Mouse (Mus musculus) layer of hippocampus, postnatal 25 days (tissue): Measurements from ENCODE around the gene Ube2b. TPM values are rescaled to one million over a fixed set of nuclear protein-coding genes. Genes with fewer than 3 reads are reported as not detected.
A peak's percentile ranks its signal among the peaks of the same experiment; 100 is the strongest.

Source experiments
- DNase-seq, 2 experiments: peaks; one replicate each; pipeline ENCODE4 v3.0.0; 2022; ENCODE audit warnings: mixed read lengths in 2 of 2, low spot score in 1 of 2; ENCODE audit errors: extremely low spot score in 1 of 2
- total RNA-seq, 2 experiments: library from RNA; stranded (reverse); gene quantifications; 2 replicates each; pipeline ENCODE4 v1.2.3; 2021

The Ube2b gene
- total RNA-seq, 2 experiments from 2014 or later = 187 to 191 TPM

- no peak for DNase-seq
Observed at GRCm38 (mm10) chr11:51968896-51969295, 31.7 kb downstream of the Ube2b start.

GRCm38 (mm10) chr11:51967443-51968401, 32.8 kb downstream of the Ube2b start, which contains the start of gene Cdkn2aipnl:
Gene Cdkn2aipnl (plus strand): TSS chr11:51967661.
- DNase-seq = peak; percentile 99 to 100

DNA sequence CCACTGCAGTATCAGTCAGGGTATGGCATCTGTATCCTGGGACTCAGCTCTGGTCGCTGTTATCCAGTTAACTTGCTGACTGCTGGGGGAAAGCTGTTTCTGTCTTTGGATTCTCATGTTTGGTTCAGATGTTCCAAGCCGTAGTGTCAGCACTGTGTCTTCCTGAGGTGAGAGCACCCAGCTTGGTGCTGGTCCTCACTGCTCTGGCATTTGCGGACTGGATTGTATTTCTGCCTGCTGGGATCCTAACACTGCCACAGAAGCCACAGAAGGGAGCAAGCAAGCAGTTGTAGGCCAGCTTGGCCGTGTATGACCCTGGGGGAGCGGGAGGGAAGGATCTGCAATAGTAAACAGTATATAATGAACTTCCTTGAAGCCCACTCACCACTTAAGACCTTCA, 33.9 kb downstream of the Ube2b start:
- no peak for DNase-seq

DNA sequence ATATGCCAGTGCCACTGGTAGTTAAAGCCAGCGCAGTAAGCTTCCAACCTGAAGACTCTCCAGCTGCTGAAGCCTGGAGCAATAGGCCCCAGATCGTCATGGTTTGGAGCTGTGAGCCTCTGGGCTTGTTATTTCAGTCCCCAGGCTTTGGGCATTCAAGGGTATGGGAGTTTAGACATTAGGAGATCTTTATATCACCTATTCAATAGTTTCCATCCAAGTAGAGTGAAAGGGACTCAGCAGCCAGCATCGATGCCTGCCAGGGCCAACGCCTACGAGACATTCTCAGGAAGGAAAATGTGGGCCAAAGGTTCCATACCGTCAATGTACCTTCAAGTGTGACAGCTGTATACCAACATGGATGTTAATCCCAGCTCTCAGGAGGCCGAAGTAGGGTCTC, 38.3 kb downstream of the Ube2b start:
- no peak for DNase-seq

DNA sequence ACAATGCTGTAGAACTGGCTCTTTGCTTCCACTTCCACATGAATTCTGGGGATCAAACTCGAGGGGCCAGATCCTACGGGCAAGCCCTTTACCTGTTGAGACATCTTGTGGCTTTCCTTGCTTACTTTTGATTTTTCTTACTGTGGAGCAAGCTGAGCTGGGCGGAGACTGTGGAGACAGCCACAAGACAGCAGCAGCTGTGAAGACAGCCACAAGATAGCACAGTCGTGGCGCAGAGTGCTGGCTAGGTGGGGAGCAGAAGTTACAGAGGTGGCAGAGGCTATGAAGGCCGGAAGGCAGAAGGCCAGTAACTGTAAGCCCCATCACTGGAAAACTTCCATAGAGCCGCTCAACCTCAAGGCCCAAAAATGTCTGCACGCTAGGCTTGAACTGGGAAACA, 38.8 kb downstream of the Ube2b start:
- DNase-seq = no peak

DNA sequence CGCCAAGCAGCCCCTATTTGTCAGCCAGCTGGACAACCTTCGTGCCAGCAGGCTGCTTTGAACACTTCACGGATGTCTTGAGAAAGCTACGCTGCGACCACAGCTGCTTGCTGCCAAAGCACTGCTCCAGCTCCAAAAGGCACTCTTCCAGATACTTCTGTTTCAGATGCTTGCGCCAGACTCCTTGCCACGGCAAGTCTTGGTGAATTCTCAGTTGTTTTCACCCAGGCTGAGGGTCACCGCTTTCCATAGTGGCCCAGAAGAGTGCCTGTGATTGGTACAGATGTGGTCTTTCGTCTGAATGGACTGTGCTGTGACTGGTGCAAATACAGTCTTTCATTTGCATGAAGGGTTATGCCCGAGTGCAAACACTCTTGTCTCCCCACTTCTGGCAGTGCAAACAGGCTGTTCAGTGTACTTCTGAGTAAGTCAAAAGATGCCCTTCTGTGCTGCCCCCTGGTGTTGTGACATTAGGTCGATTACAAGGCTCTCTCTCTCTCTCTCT, 39.5 kb downstream of the Ube2b start:
- DNase-seq = peak in 1 of 2 experiments; percentile 41

- no peak for DNase-seq
Observed at GRCm38 (mm10) chr11:51960061-51960460, 40.5 kb downstream of the Ube2b start.

DNA sequence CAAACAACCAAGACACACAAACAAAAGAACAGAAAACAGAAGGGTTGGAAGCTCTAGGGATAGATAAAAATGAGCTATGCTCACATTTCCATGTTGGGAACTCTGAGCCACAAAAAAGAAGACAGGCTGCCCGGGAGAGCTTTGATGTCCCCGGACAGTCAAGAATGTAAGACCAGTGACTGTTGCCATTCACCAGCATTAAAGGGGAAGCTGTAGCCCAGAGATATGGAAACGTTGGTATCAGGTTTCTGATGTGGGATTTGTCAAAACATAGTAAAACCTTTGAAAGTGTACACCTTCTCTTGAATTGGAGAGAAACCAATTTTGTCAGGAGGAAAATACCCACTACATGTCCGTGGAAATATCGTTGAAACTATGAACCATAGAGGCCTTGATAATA, 41.1 kb downstream of the Ube2b start:
- DNase-seq = no peak

GRCm38 (mm10) chr11:51957760-51958159, 42.8 kb downstream of the Ube2b start:
- no peak for DNase-seq

DNA sequence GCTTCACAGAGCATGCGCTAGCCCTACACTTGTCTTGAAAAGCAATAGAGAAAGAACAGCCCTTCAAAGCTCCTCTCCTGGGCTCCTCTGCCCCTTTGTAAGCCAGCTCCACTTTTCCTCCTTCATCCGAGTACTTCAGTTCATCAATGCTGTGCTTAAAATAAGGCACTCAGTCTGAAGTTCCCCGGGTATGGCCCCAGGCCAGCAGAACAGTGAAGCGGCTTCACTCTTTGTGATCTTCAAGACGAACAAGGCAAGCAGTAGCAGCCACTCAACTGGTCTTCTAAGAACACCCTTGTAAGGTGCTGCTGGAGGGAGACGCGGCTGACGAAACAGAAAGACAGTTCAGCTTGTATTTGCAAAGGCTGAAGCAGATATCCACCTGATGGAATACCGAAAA, 44.5 kb downstream of the Ube2b start:
- DNase-seq = no peak

DNA sequence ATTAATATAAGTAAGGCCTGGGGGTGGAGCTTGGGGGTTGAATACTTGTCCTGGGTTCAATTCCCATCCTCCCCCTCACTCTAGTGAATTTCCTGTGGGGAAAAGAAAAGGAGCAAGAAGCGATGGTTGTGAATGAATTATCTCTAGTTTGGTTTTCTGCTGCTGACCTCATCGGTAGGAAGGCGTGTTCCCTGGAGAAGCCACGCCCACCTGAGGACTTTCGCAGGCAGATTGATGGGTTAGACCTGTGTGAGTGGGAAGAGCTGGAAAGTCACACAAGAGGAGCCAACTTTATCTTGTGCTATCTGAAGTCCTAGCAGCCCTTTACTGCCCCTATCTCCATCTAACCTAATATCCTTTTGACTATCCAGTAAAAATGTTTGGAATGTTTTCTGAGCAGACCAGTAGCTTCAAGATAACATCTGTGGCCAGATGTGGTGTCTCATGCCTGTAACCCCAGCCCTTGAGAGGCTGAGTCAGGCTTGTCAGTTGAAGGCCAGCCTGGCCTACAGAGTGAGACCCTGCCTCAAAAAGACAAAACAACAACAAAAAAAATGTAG, 48.6 kb downstream of the Ube2b start:
- DNase-seq = no peak

GRCm38 (mm10) chr11:51949919-51950318, 50.6 kb downstream of the Ube2b start:
- no peak for DNase-seq

DNA sequence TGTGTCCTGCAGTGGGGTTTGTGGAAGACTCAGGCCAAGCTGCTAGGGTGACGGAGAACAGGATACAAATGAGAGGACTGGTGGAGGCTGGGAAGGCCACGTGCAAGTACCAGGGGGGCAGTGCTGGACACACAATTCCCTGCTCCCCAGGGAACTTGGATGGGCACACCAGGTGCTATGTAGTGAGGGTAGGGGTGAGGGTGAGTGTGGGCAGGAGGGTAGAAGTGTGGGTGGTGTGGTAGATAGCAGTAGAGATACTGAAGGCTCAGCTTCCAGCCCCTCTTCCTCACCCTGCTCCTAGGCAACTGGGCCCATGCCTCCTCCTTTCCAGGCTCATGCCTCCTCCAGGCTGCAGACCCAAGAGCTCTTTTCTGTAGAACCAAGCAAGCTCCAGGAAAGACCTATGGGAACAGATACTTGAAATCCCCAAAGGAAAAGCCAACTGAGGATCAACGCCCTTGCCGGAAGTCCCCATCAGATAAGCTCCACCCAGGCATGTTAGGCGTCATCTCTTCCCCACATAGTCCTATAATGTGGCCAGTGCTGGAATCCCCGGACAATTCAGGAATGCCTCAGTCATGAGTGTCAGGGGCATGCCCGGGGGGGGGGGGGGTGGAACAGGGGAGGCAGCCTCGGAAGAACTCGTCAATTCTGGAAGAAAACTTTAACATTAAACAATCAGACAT, 51.3 kb downstream of the Ube2b start:
- no peak for DNase-seq

DNA sequence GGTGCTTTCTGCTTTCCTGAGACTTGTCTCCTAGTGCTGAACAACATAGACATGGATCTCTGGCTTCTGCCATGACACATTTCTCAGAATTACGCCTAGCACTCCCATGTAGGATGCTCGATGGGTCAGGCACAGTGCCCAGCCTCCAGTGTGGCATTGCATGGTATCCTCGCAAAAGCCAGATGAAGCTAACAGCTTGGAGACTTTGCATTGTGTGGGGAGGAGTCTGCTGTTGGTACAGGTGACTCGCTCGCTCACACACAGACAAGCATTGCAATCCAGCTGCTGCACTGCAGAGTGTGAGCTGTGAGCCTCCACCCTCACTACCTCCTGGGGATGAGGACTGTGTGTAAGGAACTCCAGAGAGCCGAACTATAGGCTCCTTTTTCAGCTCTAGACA, 54.4 kb downstream of the Ube2b start:
- DNase-seq = no peak

DNA sequence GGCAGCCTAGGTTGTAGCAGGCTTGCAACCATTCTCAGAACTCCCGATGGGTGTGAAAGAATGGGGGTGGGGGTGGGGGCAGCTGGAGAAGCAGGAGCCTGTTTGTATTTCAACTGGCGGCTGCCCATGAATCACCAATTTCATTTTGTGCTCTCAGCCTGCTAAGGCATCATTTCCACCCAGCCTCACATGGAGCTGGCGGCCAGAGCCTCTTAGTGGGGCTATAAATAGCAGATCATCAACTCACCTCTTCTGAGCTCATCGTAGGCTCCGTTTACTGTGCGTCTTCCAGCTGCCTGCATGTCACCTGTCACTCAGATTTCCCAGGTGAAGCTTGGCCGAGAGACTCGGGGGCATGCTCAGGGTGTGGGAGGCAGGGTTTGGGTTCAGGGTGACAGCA, 55.0 kb downstream of the Ube2b start:
- peak in 1 of 2 experiments; percentile 14 for DNase-seq

DNA sequence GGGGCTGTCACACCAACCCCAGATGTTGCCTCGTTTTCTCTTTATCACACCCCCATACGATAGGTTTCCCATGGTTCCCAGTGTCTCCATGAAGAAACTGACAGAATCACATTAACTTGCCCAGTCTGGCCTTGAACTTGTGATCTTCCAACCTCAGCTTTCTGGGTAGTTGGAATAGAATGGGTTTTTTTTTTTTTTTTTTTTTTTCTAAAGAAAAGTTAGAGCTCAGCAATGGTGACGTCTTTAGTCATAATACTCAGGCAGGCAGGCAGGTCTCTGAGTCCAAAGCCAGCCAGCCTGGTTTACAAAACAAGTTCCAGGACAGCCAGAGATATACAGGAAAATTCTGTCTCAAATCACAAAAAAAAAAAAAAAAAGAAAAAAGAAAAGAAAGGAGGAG, 56.3 kb downstream of the Ube2b start:
- no peak for DNase-seq

DNA sequence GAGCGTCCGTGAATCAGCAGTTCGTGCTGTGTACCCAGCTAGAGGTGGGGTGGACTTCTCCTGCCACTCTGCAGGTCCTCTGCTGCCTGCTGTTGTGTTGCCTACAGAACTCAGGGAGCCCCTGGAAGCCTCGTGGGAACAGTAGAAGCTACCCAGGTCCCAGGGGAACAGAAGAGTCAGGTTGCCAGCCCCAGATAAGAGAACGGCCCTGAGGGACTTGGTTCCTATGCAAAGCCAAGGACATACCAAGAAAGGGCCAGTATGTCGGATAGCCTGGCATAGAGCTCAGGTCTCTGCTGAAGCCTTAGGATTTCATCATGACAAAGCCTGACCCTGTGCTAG, 57.1 kb downstream of the Ube2b start:
- no peak for DNase-seq

DNA sequence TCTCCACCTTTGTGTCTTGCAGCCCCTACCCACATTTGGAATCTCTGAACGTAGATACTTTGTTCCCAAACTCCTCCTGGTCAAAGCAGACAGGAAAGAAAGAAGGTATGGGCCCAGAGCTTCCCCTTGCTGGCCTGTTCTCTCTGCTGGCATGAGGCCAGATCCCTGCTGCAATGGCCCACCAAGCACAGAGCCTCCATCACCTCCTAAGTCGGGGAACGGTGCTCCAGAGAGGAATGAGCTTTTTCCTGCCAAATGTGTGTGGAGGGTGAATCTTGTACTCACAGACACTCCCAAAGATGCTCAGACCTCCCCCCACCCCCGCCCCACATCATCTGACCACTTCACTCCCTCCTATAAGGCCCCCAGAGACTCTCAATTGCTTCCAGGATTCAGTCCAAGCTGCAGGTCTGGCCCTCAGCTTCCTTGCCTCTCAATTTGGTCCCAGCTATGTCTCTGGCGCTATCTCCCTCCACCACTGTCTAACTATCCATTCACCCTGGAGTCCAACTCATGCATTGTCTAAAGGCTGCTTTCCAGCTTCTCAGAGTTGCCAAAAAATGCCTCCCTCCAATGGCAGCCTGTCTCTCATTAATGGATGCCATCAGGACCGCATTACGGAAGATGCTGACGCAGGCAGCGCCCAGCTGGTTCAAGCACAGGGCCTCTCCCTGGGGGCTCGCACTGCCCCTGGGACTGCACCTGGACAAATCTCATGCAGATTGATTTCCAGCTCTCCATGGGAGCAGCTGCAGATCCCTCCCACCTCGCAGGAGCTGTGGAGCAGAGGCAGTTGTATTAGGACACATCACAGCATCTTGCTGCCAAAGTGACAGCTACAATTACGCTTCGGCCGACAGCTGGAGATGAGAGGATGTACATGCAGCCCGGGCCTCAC, 57.7 kb downstream of the Ube2b start:
- no peak for DNase-seq

DNA sequence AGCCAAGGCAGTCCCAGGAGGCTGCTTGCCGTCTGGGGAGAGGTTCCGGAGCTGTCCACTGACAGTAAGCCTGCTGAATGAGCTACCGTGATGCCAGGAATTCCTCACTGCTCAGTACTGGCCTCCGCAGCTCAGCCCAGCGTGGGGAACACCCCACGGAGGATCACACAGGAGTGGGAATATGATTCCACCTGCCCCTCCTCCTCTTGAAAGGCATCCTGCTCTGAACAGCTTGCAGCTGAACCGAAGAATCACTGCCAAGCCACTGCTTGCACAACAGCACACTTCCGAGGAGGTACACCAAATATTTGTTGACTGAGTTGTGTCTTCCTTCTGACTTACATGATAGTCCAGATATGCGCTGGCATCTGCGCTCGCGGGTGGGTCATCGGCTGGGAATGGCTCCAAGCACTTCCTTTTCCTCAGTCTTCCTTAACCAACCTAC, 60.0 kb downstream of the Ube2b start:
- peak in 1 of 2 experiments; percentile 16 for DNase-seq

- DNase-seq = no peak
Observed at GRCm38 (mm10) chr11:51939590-51939955, 61.0 kb downstream of the Ube2b start.
